Mouse (Mus musculus) layer of hippocampus, postnatal 36 days (tissue): ENCODE results near the gene Cnn2. TPM values are rescaled to one million over a fixed set of nuclear protein-coding genes. Genes with fewer than 3 reads are reported as not detected.

Experiments
- DNase-seq, 2 experiments: peaks; one replicate each; pipeline ENCODE4 v3.0.0; 2022
- total RNA-seq, 2 experiments: library from RNA; stranded (reverse); gene quantifications; 2 replicates each; pipeline ENCODE4 v1.2.3; 2021

Gene Cnn2
- total RNA-seq, 2 experiments from 2014 or later = 5.5 to 6.6 TPM

- DNase-seq = no peak
Measured at GRCm38 (mm10) chr10:80019471-80020131, 31.2 kb downstream of the Cnn2 start.

- no peak for DNase-seq
Measured at GRCm38 (mm10) chr10:80020191-80020590, 31.8 kb downstream of the Cnn2 start.

- no peak for DNase-seq
Measured at GRCm38 (mm10) chr10:80020603-80021319, 32.4 kb downstream of the Cnn2 start.

- DNase-seq = no peak
Measured at GRCm38 (mm10) chr10:80021320-80021641, 32.9 kb downstream of the Cnn2 start.

- no peak for DNase-seq
Measured at GRCm38 (mm10) chr10:80022164-80022563, 33.8 kb downstream of the Cnn2 start.

GRCm38 (mm10) chr10:80022806-80023205, 34.4 kb downstream of the Cnn2 start:
- no peak for DNase-seq

GRCm38 (mm10) chr10:80023758-80024157, 35.4 kb downstream of the Cnn2 start:
- no peak for DNase-seq

- no peak for DNase-seq
Measured at GRCm38 (mm10) chr10:80024229-80025043, 36.1 kb downstream of the Cnn2 start.

- DNase-seq = no peak
Measured at GRCm38 (mm10) chr10:80025044-80025347, 36.6 kb downstream of the Cnn2 start.

- DNase-seq = no peak
Measured at GRCm38 (mm10) chr10:80025463-80025862, 37.1 kb downstream of the Cnn2 start.

- DNase-seq = no peak
Measured at GRCm38 (mm10) chr10:80025889-80026288, 37.5 kb downstream of the Cnn2 start.

- no peak for DNase-seq
Measured at GRCm38 (mm10) chr10:80027681-80028520, 39.5 kb downstream of the Cnn2 start.

- DNase-seq = no peak
Measured at GRCm38 (mm10) chr10:80028521-80028846, 40.1 kb downstream of the Cnn2 start.

- DNase-seq = no peak
Measured at GRCm38 (mm10) chr10:80030191-80030590, 41.8 kb downstream of the Cnn2 start.

GRCm38 (mm10) chr10:80030736-80031135, 42.4 kb downstream of the Cnn2 start:
- no peak for DNase-seq

GRCm38 (mm10) chr10:80032799-80033480, 44.6 kb downstream of the Cnn2 start:
- DNase-seq = no peak

GRCm38 (mm10) chr10:80033511-80034391, 45.4 kb downstream of the Cnn2 start:
- no peak for DNase-seq

- no peak for DNase-seq
Measured at GRCm38 (mm10) chr10:80035148-80035547, 46.8 kb downstream of the Cnn2 start.

GRCm38 (mm10) chr10:80035686-80036085, 47.3 kb downstream of the Cnn2 start:
- DNase-seq = no peak

- no peak for DNase-seq
Measured at GRCm38 (mm10) chr10:80036832-80037231, 48.4 kb downstream of the Cnn2 start.

- DNase-seq = peak; percentile 96 to 97
Measured at GRCm38 (mm10) chr10:80039559-80039979, 51.2 kb downstream of the Cnn2 start, which contains the start of gene Polr2e. TSS of gene Polr2e (minus strand) at chr10:80039795.
